Mouse (Mus musculus): Measurements from ENCODE around the gene Mbd3. TPM values are rescaled to one million over a fixed set of nuclear protein-coding genes. Genes with fewer than 3 reads are reported as not detected.

Gene Mbd3
- polyA plus RNA-seq, 1 experiment from 2014 or later = 90.6 TPM

- Histone ChIP-seq H3K4me2 (replicated peaks; ENCODE audit: low read depth, low read length) (no peak overlapping the region), H3K9ac (replicated peaks; ENCODE audit: low read depth) (no peak overlapping the region), H3K9me3 (ENCODE audit: low read length) (no peaks in the 10 kb centered on the region), H3K4me3 (ENCODE audit: low read depth, low read length) (no peak overlapping the region), H3K27me3 (replicated peaks; ENCODE audit: insufficient read depth, low read length) (no peaks in the 10 kb centered on the region), H3K27ac (ENCODE audit: low read length) (no peak overlapping the region), H3K36me3 (ENCODE audit: insufficient read depth, low read length) (peaks cover 5% of the 10 kb centered on the region; the same call in 1 of the 2 replicates), H3K4me1 (ENCODE audit: insufficient read depth, low read depth, low read length) (peaks cover 10% of the 10 kb centered on the region; the same call in 1 of the 2 replicates)
- 84% methylated on average over 3 of the region's 3 CpGs for WGBS
- no peak for ATAC-seq
- no peak for TF ChIP-seq CTCF (IDR thresholded peaks at IDR 0.05)
- no peak for TF ChIP-seq EP300 (IDR thresholded peaks at IDR 0.05)
- no peak for DNase-seq (ENCODE audit: low spot score)
Observed at GRCm38 (mm10) chr10:80434823-80435222, 35.5 kb upstream of the Mbd3 start.

GRCm38 (mm10) chr10:80434233-80434592 is 34.9 kb upstream of the Mbd3 start:
- Histone ChIP-seq H3K27ac (ENCODE audit: low read length) (no peak overlapping the region), H3K4me3 (ENCODE audit: low read depth, low read length) (no peak overlapping the region), H3K36me3 (ENCODE audit: insufficient read depth, low read length) (peaks cover 7% of the 10 kb centered on the region; the same call in 1 of the 2 replicates), H3K9me3 (ENCODE audit: low read length) (no peaks in the 10 kb centered on the region), H3K4me1 (ENCODE audit: insufficient read depth, low read depth, low read length) (peaks cover 10% of the 10 kb centered on the region; the same call in 1 of the 2 replicates), H3K9ac (replicated peaks; ENCODE audit: low read depth) (no peak overlapping the region), H3K27me3 (replicated peaks; ENCODE audit: insufficient read depth, low read length) (no peaks in the 10 kb centered on the region), H3K4me2 (replicated peaks; ENCODE audit: low read depth, low read length) (no peak overlapping the region)
- ATAC-seq (no peak), DNase-seq (ENCODE audit: low spot score) (no peak)
- peak; percentile 42 for TF ChIP-seq CTCF (IDR thresholded peaks at IDR 0.05)
- TF ChIP-seq EP300 (IDR thresholded peaks at IDR 0.05) = no peak
- 10% methylated on average over 8 of the region's 8 CpGs for WGBS

GRCm38 (mm10) chr10:80433513-80434232 is 34.3 kb upstream of the Mbd3 start, which contains the start of gene Tcf3:
Gene Tcf3 (minus strand): TSS chr10:80433647.
- Histone ChIP-seq H3K36me3 (ENCODE audit: insufficient read depth, low read length) (peaks cover 7% of the 10 kb centered on the region; the same call in 1 of the 2 replicates), H3K9ac (replicated peaks; ENCODE audit: low read depth) (peak within 1 kb of the TSS; percentile 77), H3K27me3 (replicated peaks; ENCODE audit: insufficient read depth, low read length) (no peaks in the 10 kb centered on the region), H3K4me2 (replicated peaks; ENCODE audit: low read depth, low read length) (peak within 1 kb of the TSS; percentile 86), H3K4me1 (ENCODE audit: insufficient read depth, low read depth, low read length) (peaks cover 10% of the 10 kb centered on the region; the same call in 1 of the 2 replicates), H3K4me3 (ENCODE audit: low read depth, low read length) (peak within 1 kb of the TSS; percentile 98), H3K27ac (ENCODE audit: low read length) (peak within 1 kb of the TSS; percentile 90), H3K9me3 (ENCODE audit: low read length) (no peaks in the 10 kb centered on the region)
- under 1% methylated on average over 39 of the region's 61 CpGs for WGBS
- DNase-seq (ENCODE audit: low spot score) (peak; percentile 100), ATAC-seq (peak; percentile 94)
- TF ChIP-seq EP300 (IDR thresholded peaks at IDR 0.05) = peak; percentile 99
- no peak; the same call in 1 of the 2 replicates for TF ChIP-seq CTCF (IDR thresholded peaks at IDR 0.05)

GRCm38 (mm10) chr10:80432936-80433512 is 33.7 kb upstream of the Mbd3 start:
- Histone ChIP-seq H3K27ac (ENCODE audit: low read length) (peak overlapping the region; percentile 90), H3K9ac (replicated peaks; ENCODE audit: low read depth) (peak overlapping the region; percentile 77), H3K27me3 (replicated peaks; ENCODE audit: insufficient read depth, low read length) (no peaks in the 10 kb centered on the region), H3K4me2 (replicated peaks; ENCODE audit: low read depth, low read length) (peak overlapping the region; percentile 86), H3K9me3 (ENCODE audit: low read length) (no peaks in the 10 kb centered on the region), H3K4me1 (ENCODE audit: insufficient read depth, low read depth, low read length) (peaks cover 10% of the 10 kb centered on the region; the same call in 1 of the 2 replicates), H3K36me3 (ENCODE audit: insufficient read depth, low read length) (peaks cover 7% of the 10 kb centered on the region; the same call in 1 of the 2 replicates), H3K4me3 (ENCODE audit: low read depth, low read length) (peak overlapping the region; percentile 98)
- DNase-seq (ENCODE audit: low spot score) (peak; percentile 57), ATAC-seq (0 out of 2 replicates have a peak, but pooled peaks have one; percentile 0)
- 1% methylated on average over 27 of the region's 60 CpGs for WGBS
- TF ChIP-seq CTCF (IDR thresholded peaks at IDR 0.05) = no peak

- no peaks in the 10 kb centered on the region for H3K27me3 ChIP-seq (replicated peaks; ENCODE audit: insufficient read depth, low read length)
- DNase-seq (ENCODE audit: low spot score) (no peak), ATAC-seq (no peak)
- H3K4me2 ChIP-seq (replicated peaks; ENCODE audit: low read depth, low read length) = peak overlapping the region; percentile 86
- no peaks in the 10 kb centered on the region for H3K9me3 ChIP-seq (ENCODE audit: low read length)
- TF ChIP-seq CTCF (IDR thresholded peaks at IDR 0.05) = no peak
- TF ChIP-seq EP300 (IDR thresholded peaks at IDR 0.05) = no peak
- H3K27ac ChIP-seq (ENCODE audit: low read length) = no peak overlapping the region
- peak overlapping the region; percentile 98 for H3K4me3 ChIP-seq (ENCODE audit: low read depth, low read length)
- H3K4me1 ChIP-seq (ENCODE audit: insufficient read depth, low read depth, low read length) = peaks cover 10% of the 10 kb centered on the region; the same call in 1 of the 2 replicates
- H3K36me3 ChIP-seq (ENCODE audit: insufficient read depth, low read length) = peaks cover 13% of the 10 kb centered on the region
- H3K9ac ChIP-seq (replicated peaks; ENCODE audit: low read depth) = peak overlapping the region; percentile 77
- WGBS = 2% methylated on average over 4 of the region's 4 CpGs
Observed at GRCm38 (mm10) chr10:80432387-80432785, 33.0 kb upstream of the Mbd3 start.

- peaks cover 10% of the 10 kb centered on the region; the same call in 1 of the 2 replicates for H3K4me1 ChIP-seq (ENCODE audit: insufficient read depth, low read depth, low read length)
- H3K4me3 ChIP-seq (ENCODE audit: low read depth, low read length) = peak overlapping the region; percentile 98
- H3K9ac ChIP-seq (replicated peaks; ENCODE audit: low read depth) = peak overlapping the region; percentile 77
- DNase-seq (ENCODE audit: low spot score) (no peak), ATAC-seq (no peak)
- H3K27ac ChIP-seq (ENCODE audit: low read length) = no peak overlapping the region
- H3K9me3 ChIP-seq (ENCODE audit: low read length) = no peaks in the 10 kb centered on the region
- H3K4me2 ChIP-seq (replicated peaks; ENCODE audit: low read depth, low read length) = peak overlapping the region; percentile 86
- no peaks in the 10 kb centered on the region for H3K27me3 ChIP-seq (replicated peaks; ENCODE audit: insufficient read depth, low read length)
- WGBS = 12% methylated on average over 15 of the region's 16 CpGs
- TF ChIP-seq EP300 (IDR thresholded peaks at IDR 0.05) = no peak
- no peak for TF ChIP-seq CTCF (IDR thresholded peaks at IDR 0.05)
- peaks cover 17% of the 10 kb centered on the region for H3K36me3 ChIP-seq (ENCODE audit: insufficient read depth, low read length)
Observed at GRCm38 (mm10) chr10:80431570-80432386, 32.4 kb upstream of the Mbd3 start.
